Mouse (Mus musculus): ENCODE results near the gene Hs6st3.

DNA sequence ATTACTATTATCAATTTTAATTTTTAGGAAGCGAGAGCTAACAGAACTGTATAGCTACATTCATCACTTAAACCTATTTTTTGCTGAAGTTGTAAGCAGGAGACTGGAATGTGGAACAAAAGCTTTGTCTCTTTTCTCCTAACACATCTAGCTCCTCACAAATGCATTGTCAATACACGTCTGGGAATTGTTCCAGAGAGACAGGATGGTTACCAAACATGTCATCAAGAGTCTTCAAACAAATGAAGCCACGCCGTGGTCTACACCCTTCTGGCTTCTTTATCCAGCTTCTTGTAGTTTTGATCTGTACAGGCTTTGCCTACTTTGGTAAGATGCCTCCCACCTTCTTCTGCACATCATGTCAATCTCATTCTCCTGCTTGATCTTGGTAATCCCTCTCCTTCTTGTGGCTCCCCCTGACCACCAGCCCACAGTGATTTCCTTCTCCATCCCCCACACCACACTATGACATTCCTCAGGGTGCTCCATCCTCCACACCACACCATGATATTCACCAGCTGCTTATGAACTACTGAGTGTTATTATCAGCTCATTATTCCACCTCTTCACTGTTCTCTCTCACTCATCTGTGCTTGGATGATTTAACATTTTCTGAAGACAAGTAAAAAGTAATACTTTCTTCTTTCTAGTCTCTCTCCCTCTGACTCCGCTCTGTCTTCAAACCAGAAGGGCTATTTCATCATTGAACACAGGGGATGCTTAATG, 351.0 kb downstream of the Hs6st3 start:
- TF ChIP-seq EP300 (IDR thresholded peaks at IDR 0.05; ENCODE audit: low read depth) (no peak), CTCF (IDR thresholded peaks at IDR 0.05; ENCODE audit: low read depth) (no peak)

Measured in liver, embryonic 14.5 days (tissue).